Mouse (Mus musculus) hindbrain, embryonic 15.5 days (tissue): Measurements from ENCODE around the gene Il21r. TPM values are rescaled to one million over a fixed set of nuclear protein-coding genes. Genes with fewer than 3 reads are reported as not detected.

ENCODE experiments used
- ATAC-seq: fragments of 200-750 bp; cut with Nextera tagmentation; 2 replicates; pipeline ENCODE4 v1.8.0; 2017; ENCODE audit warnings: low read depth, moderate number of reproducible peaks, moderate TSS enrichment; ENCODE audit not compliant: low FRiP score
- H3K27ac ChIP-seq: fragments of 300-500 bp; sonication (generic); replicated peaks from 2 replicates; pipeline ENCODE4 v1.5.1; 2015; ENCODE audit warnings: mild to moderate bottlenecking, inconsistent platforms
- H3K27me3 ChIP-seq: fragments of 300-500 bp; sonication (generic); 2 replicates; pipeline ENCODE4 v1.6.1; 2015; ENCODE audit warnings: control low read depth, inconsistent platforms
- H3K36me3 ChIP-seq: fragments of 300-500 bp; sonication (generic); 2 replicates; pipeline ENCODE4 v1.6.1; 2015; ENCODE audit warnings: control low read depth, inconsistent platforms
- H3K4me1 ChIP-seq: fragments of 300-500 bp; sonication (generic); replicated peaks from 2 replicates; pipeline ENCODE4 v1.6.1; 2015; ENCODE audit warnings: control low read depth, inconsistent platforms
- H3K4me2 ChIP-seq: fragments of 300-500 bp; sonication (generic); 2 replicates; pipeline ENCODE4 v1.6.1; 2015; ENCODE audit warnings: moderate library complexity, mild to moderate bottlenecking, inconsistent platforms
- H3K4me3 ChIP-seq: fragments of 300-500 bp; sonication (generic); 2 replicates; pipeline ENCODE4 v1.5.1; 2015; ENCODE audit warnings: mild to moderate bottlenecking, inconsistent platforms
- H3K9ac ChIP-seq: fragments of 300-500 bp; sonication (generic); 2 replicates; pipeline ENCODE4 v1.6.1; 2015; ENCODE audit warnings: inconsistent platforms
- H3K9me3 ChIP-seq: fragments of 300-500 bp; sonication (generic); 2 replicates; pipeline ENCODE4 v1.6.1; 2016; ENCODE audit warnings: control low read depth, inconsistent platforms
- WGBS: fragments of 180-500 bp; shearing (Covaris S2); methylation state at CpG from one replicate; pipeline ENCODE4 v1.1.7; 2015; 5-methylcytosine and 5-hydroxymethylcytosine counted together
- polyA plus RNA-seq: library from polyadenylated mRNA; unstranded; fragments of >200 nt; fragmentation: Nextera tagmentation; extraction: Ambion mirVana; gene quantifications from 2 replicates; pipeline ENCODE4 v1.2.1, GENCODE M21; 2015

The Il21r gene
- polyA plus RNA-seq, 1 experiment from 2014 or later, result 0.26 TPM

GRCm38 (mm10) chr7:125606265-125607164, 3.3 kb downstream of the Il21r start:
- H3K4me3 ChIP-seq, result no peak overlapping the region
- no peak overlapping the region for H3K27ac ChIP-seq
- H3K4me2 ChIP-seq, result no peak overlapping the region
- no peaks in the 10 kb centered on the region for H3K36me3 ChIP-seq
- no peaks in the 10 kb centered on the region for H3K27me3 ChIP-seq
- ATAC-seq, result no peak
- no peaks in the 10 kb centered on the region for H3K9me3 ChIP-seq
- H3K9ac ChIP-seq, result no peak overlapping the region
- 58% methylated on average over 2 of the region's 2 CpGs for WGBS
- H3K4me1 ChIP-seq, result no peaks in the 10 kb centered on the region

- Histone ChIP-seq H3K4me3 (no peak overlapping the region), H3K4me2 (no peak overlapping the region), H3K4me1 (no peaks in the 10 kb centered on the region), H3K27ac (no peak overlapping the region), H3K9me3 (no peaks in the 10 kb centered on the region), H3K9ac (no peak overlapping the region), H3K27me3 (no peaks in the 10 kb centered on the region), H3K36me3 (no peaks in the 10 kb centered on the region)
- WGBS, result 63% methylated on average over 6 of the region's 6 CpGs
- ATAC-seq, result no peak
These were observed 4.4 kb downstream of the Il21r start for GRCm38 (mm10) chr7:125607384-125608182.

GRCm38 (mm10) chr7:125608183-125608688, 5.0 kb downstream of the Il21r start:
- Histone ChIP-seq H3K27me3 (no peaks in the 10 kb centered on the region), H3K4me1 (no peaks in the 10 kb centered on the region), H3K4me3 (no peak overlapping the region), H3K9ac (no peak overlapping the region), H3K4me2 (no peak overlapping the region), H3K27ac (no peak overlapping the region), H3K36me3 (no peaks in the 10 kb centered on the region), H3K9me3 (no peaks in the 10 kb centered on the region)
- 88% methylated on average over 4 of the region's 4 CpGs for WGBS
- no peak for ATAC-seq

- no peak for ATAC-seq
- no peaks in the 10 kb centered on the region for H3K9me3 ChIP-seq
- no peaks in the 10 kb centered on the region for H3K36me3 ChIP-seq
- H3K27ac ChIP-seq, result no peak overlapping the region
- no peak overlapping the region for H3K4me3 ChIP-seq
- no peaks in the 10 kb centered on the region for H3K27me3 ChIP-seq
- WGBS, result 83% methylated on average over 5 of the region's 5 CpGs
- no peaks in the 10 kb centered on the region for H3K4me1 ChIP-seq
- H3K4me2 ChIP-seq, result no peak overlapping the region
- no peak overlapping the region for H3K9ac ChIP-seq
These were observed 10.3 kb downstream of the Il21r start for GRCm38 (mm10) chr7:125613579-125613978.

GRCm38 (mm10) chr7:125615453-125615852, 12.2 kb downstream of the Il21r start:
- Histone ChIP-seq H3K4me2 (no peak overlapping the region), H3K27ac (no peak overlapping the region), H3K27me3 (no peaks in the 10 kb centered on the region), H3K4me1 (no peaks in the 10 kb centered on the region), H3K9ac (no peak overlapping the region), H3K9me3 (no peaks in the 10 kb centered on the region), H3K36me3 (no peaks in the 10 kb centered on the region), H3K4me3 (no peak overlapping the region)
- 89% methylated on average over 7 of the region's 7 CpGs for WGBS
- no peak for ATAC-seq

GRCm38 (mm10) chr7:125618016-125618415, 14.8 kb downstream of the Il21r start:
- H3K4me2 ChIP-seq, result no peak overlapping the region
- no peaks in the 10 kb centered on the region for H3K27me3 ChIP-seq
- no peaks in the 10 kb centered on the region for H3K4me1 ChIP-seq
- 88% methylated on average over 7 of the region's 7 CpGs for WGBS
- no peak for ATAC-seq
- H3K27ac ChIP-seq, result no peak overlapping the region
- no peaks in the 10 kb centered on the region for H3K9me3 ChIP-seq
- no peaks in the 10 kb centered on the region for H3K36me3 ChIP-seq
- H3K4me3 ChIP-seq, result no peak overlapping the region
- no peak overlapping the region for H3K9ac ChIP-seq

- H3K4me1 ChIP-seq, result no peaks in the 10 kb centered on the region
- 79% methylated on average over 4 of the region's 4 CpGs for WGBS
- no peak overlapping the region for H3K4me3 ChIP-seq
- no peak for ATAC-seq
- no peaks in the 10 kb centered on the region for H3K9me3 ChIP-seq
- no peaks in the 10 kb centered on the region for H3K36me3 ChIP-seq
- no peaks in the 10 kb centered on the region for H3K27me3 ChIP-seq
- H3K4me2 ChIP-seq, result no peak overlapping the region
- H3K9ac ChIP-seq, result no peak overlapping the region
- H3K27ac ChIP-seq, result no peak overlapping the region
These were observed 16.8 kb downstream of the Il21r start for GRCm38 (mm10) chr7:125620077-125620476.

- no peaks in the 10 kb centered on the region for H3K9me3 ChIP-seq
- H3K36me3 ChIP-seq, result no peaks in the 10 kb centered on the region
- no peaks in the 10 kb centered on the region for H3K27me3 ChIP-seq
- no peak overlapping the region for H3K27ac ChIP-seq
- no peaks in the 10 kb centered on the region for H3K4me1 ChIP-seq
- H3K4me2 ChIP-seq, result no peak overlapping the region
- H3K4me3 ChIP-seq, result no peak overlapping the region
- WGBS, result 77% methylated on average over 7 of the region's 7 CpGs
- ATAC-seq, result no peak
- no peak overlapping the region for H3K9ac ChIP-seq
These were observed 19.8 kb downstream of the Il21r start for GRCm38 (mm10) chr7:125622741-125623685.

- no peak; the same call in 1 of the 2 replicates for ATAC-seq
- 81% methylated on average over 4 of the region's 4 CpGs for WGBS
These were observed 22.0 kb downstream of the Il21r start for GRCm38 (mm10) chr7:125625219-125625618.

GRCm38 (mm10) chr7:125625829-125626228, 22.6 kb downstream of the Il21r start:
- Histone ChIP-seq H3K27me3 (no peaks in the 10 kb centered on the region), H3K4me2 (no peak overlapping the region), H3K36me3 (no peaks in the 10 kb centered on the region), H3K9me3 (no peaks in the 10 kb centered on the region), H3K9ac (no peak overlapping the region), H3K4me3 (no peak overlapping the region), H3K4me1 (no peaks in the 10 kb centered on the region), H3K27ac (no peak overlapping the region)
- WGBS, result 64% methylated on average over 7 of the region's 7 CpGs
- ATAC-seq, result no peak

More at GRCm38 (mm10) chr7:125625219-125625618, 22.0 kb downstream of the Il21r start:
- H3K36me3 ChIP-seq, result no peaks in the 10 kb centered on the region
- H3K9ac ChIP-seq, result no peak overlapping the region
- no peak overlapping the region for H3K27ac ChIP-seq
- H3K4me1 ChIP-seq, result no peaks in the 10 kb centered on the region
- no peaks in the 10 kb centered on the region for H3K27me3 ChIP-seq
- no peaks in the 10 kb centered on the region for H3K9me3 ChIP-seq
- H3K4me2 ChIP-seq, result no peak overlapping the region
- no peak overlapping the region for H3K4me3 ChIP-seq

- no peak for ATAC-seq
- H3K9ac ChIP-seq, result no peak overlapping the region
These were observed 27.1 kb downstream of the Il21r start for GRCm38 (mm10) chr7:125630317-125630716.

More at GRCm38 (mm10) chr7:125630317-125630716, 27.1 kb downstream of the Il21r start:
- WGBS, result 56% methylated on average over 4 of the region's 4 CpGs
- H3K4me1 ChIP-seq, result peaks cover 7% of the 10 kb centered on the region; the same call in 1 of the 2 replicates
- H3K27me3 ChIP-seq, result no peaks in the 10 kb centered on the region
- no peak overlapping the region for H3K4me3 ChIP-seq
- no peak overlapping the region for H3K4me2 ChIP-seq
- no peaks in the 10 kb centered on the region for H3K36me3 ChIP-seq
- no peaks in the 10 kb centered on the region for H3K9me3 ChIP-seq
- H3K27ac ChIP-seq, result no peak overlapping the region
